Mouse (Mus musculus): ENCODE results near the gene Cryaa. TPM values are rescaled to one million over a fixed set of nuclear protein-coding genes. Genes with fewer than 3 reads are reported as not detected.

Gene Cryaa
- polyA plus RNA-seq (2015; fragmentation: Nextera tagmentation; extraction: Ambion mirVana): not detected in 2 replicates

GRCm38 (mm10) chr17:31677507-31677906, at the start of gene Cryaa:
TSS of gene Cryaa (plus strand) at chr17:31677807.
- H3K27ac ChIP-seq: no peak within 1 kb of the TSS
- no peaks in the 10 kb centered on the region for H3K9me3 ChIP-seq
- WGBS: 69% methylated on average over 8 of the region's 8 CpGs
- H3K36me3 ChIP-seq: no peaks in the 10 kb centered on the region
- ATAC-seq (ENCODE audit: low FRiP score, low read depth): no peak
- H3K9ac ChIP-seq: no peak within 1 kb of the TSS
- H3K4me2 ChIP-seq (replicated peaks): no peak within 1 kb of the TSS
- H3K27me3 ChIP-seq: peaks cover 8% of the 10 kb centered on the region; the same call in 1 of the 2 replicates
- no peaks in the 10 kb centered on the region for H3K4me1 ChIP-seq
- H3K4me3 ChIP-seq: no peak within 1 kb of the TSS

GRCm38 (mm10) chr17:31627961-31628360, 49.6 kb upstream of the Cryaa start:
- Histone ChIP-seq H3K4me3 (no peak overlapping the region), H3K4me2 (replicated peaks) (no peak overlapping the region), H3K27ac (no peak overlapping the region), H3K27me3 (no peaks in the 10 kb centered on the region), H3K36me3 (no peaks in the 10 kb centered on the region), H3K9ac (no peak overlapping the region), H3K9me3 (no peaks in the 10 kb centered on the region), H3K4me1 (no peaks in the 10 kb centered on the region)
- ATAC-seq (ENCODE audit: low FRiP score, low read depth): no peak
- WGBS: 82% methylated on average over 2 of the region's 2 CpGs

GRCm38 (mm10) chr17:31631081-31631800, 46.4 kb upstream of the Cryaa start:
- Histone ChIP-seq H3K4me1 (peaks cover 3% of the 10 kb centered on the region), H3K9ac (no peak overlapping the region), H3K27ac (no peak overlapping the region), H3K4me3 (no peak overlapping the region), H3K4me2 (replicated peaks) (no peak overlapping the region), H3K9me3 (no peaks in the 10 kb centered on the region), H3K27me3 (peaks cover 18% of the 10 kb centered on the region), H3K36me3 (no peaks in the 10 kb centered on the region)
- WGBS: 85% methylated on average over 10 of the region's 10 CpGs
- ATAC-seq (ENCODE audit: low FRiP score, low read depth): no peak

- Histone ChIP-seq H3K27me3 (peaks cover 25% of the 10 kb centered on the region), H3K9me3 (no peaks in the 10 kb centered on the region), H3K4me3 (no peak overlapping the region), H3K36me3 (no peaks in the 10 kb centered on the region), H3K27ac (no peak overlapping the region), H3K4me2 (replicated peaks) (no peak overlapping the region), H3K9ac (no peak overlapping the region), H3K4me1 (peaks cover 16% of the 10 kb centered on the region)
- ATAC-seq (ENCODE audit: low FRiP score, low read depth): no peak
- WGBS: 83% methylated on average over 6 of the region's 6 CpGs
Observed at GRCm38 (mm10) chr17:31633007-31633406, 44.6 kb upstream of the Cryaa start.

GRCm38 (mm10) chr17:31634896-31635295, 42.7 kb upstream of the Cryaa start:
- no peak overlapping the region for H3K27ac ChIP-seq
- ATAC-seq (ENCODE audit: low FRiP score, low read depth): no peak

GRCm38 (mm10) chr17:31635781-31636180, 41.8 kb upstream of the Cryaa start:
- Histone ChIP-seq H3K4me2 (replicated peaks) (peak overlapping the region; percentile 98), H3K27ac (no peak overlapping the region), H3K36me3 (no peaks in the 10 kb centered on the region), H3K9ac (peak overlapping the region; percentile 65; the same call in 1 of the 2 replicates), H3K9me3 (no peaks in the 10 kb centered on the region), H3K4me1 (peaks cover 16% of the 10 kb centered on the region), H3K4me3 (peak overlapping the region; percentile 58), H3K27me3 (peaks cover 25% of the 10 kb centered on the region)
- no peak for ATAC-seq (ENCODE audit: low FRiP score, low read depth)
- 50% methylated on average over 11 of the region's 11 CpGs for WGBS

More at GRCm38 (mm10) chr17:31634896-31635295, 42.7 kb upstream of the Cryaa start:
- Histone ChIP-seq H3K4me2 (replicated peaks) (no peak overlapping the region), H3K4me3 (no peak overlapping the region), H3K27me3 (peaks cover 25% of the 10 kb centered on the region), H3K4me1 (peaks cover 16% of the 10 kb centered on the region), H3K9me3 (no peaks in the 10 kb centered on the region), H3K36me3 (no peaks in the 10 kb centered on the region), H3K9ac (no peak overlapping the region)
- 73% methylated on average over 5 of the region's 5 CpGs for WGBS

- Histone ChIP-seq H3K4me3 (peak overlapping the region; percentile 58), H3K4me2 (replicated peaks) (peak overlapping the region; percentile 98), H3K27me3 (peaks cover 25% of the 10 kb centered on the region), H3K9ac (peak overlapping the region; percentile 65), H3K27ac (no peak overlapping the region), H3K9me3 (no peaks in the 10 kb centered on the region), H3K4me1 (peaks cover 16% of the 10 kb centered on the region), H3K36me3 (no peaks in the 10 kb centered on the region)
- WGBS: 6% methylated on average over 45 of the region's 45 CpGs
- ATAC-seq (ENCODE audit: low FRiP score, low read depth): peak; percentile 29; the same call in 1 of the 2 replicates
Observed at GRCm38 (mm10) chr17:31636277-31636941, 41.2 kb upstream of the Cryaa start.

GRCm38 (mm10) chr17:31636942-31637811, 40.4 kb upstream of the Cryaa start, which contains the start of gene Cbs:
TSS of gene Cbs (minus strand) at chr17:31637238.
- Histone ChIP-seq H3K27ac (no peak within 1 kb of the TSS), H3K4me3 (peak within 1 kb of the TSS; percentile 58), H3K4me2 (replicated peaks) (peak within 1 kb of the TSS; percentile 98), H3K9me3 (no peaks in the 10 kb centered on the region), H3K9ac (peak within 1 kb of the TSS; percentile 65), H3K27me3 (peaks cover 25% of the 10 kb centered on the region), H3K4me1 (peaks cover 16% of the 10 kb centered on the region), H3K36me3 (no peaks in the 10 kb centered on the region)
- 2% methylated on average over 60 of the region's 61 CpGs for WGBS
- peak; percentile 95 for ATAC-seq (ENCODE audit: low FRiP score, low read depth)

GRCm38 (mm10) chr17:31637866-31638570, 39.6 kb upstream of the Cryaa start:
- Histone ChIP-seq H3K4me1 (peaks cover 16% of the 10 kb centered on the region), H3K36me3 (no peaks in the 10 kb centered on the region), H3K27me3 (peaks cover 25% of the 10 kb centered on the region), H3K9me3 (no peaks in the 10 kb centered on the region), H3K4me3 (no peak overlapping the region), H3K4me2 (replicated peaks) (peak overlapping the region; percentile 98), H3K27ac (no peak overlapping the region), H3K9ac (no peak overlapping the region)
- 61% methylated on average over 9 of the region's 9 CpGs for WGBS
- ATAC-seq (ENCODE audit: low FRiP score, low read depth): no peak

- no peak overlapping the region for H3K9ac ChIP-seq
- H3K4me1 ChIP-seq: peaks cover 16% of the 10 kb centered on the region
- no peak overlapping the region for H3K4me2 ChIP-seq (replicated peaks)
- H3K4me3 ChIP-seq: no peak overlapping the region
- peaks cover 22% of the 10 kb centered on the region for H3K27me3 ChIP-seq
- WGBS: 70% methylated on average over 4 of the region's 4 CpGs
- H3K27ac ChIP-seq: no peak overlapping the region
- no peak for ATAC-seq (ENCODE audit: low FRiP score, low read depth)
- H3K9me3 ChIP-seq: no peaks in the 10 kb centered on the region
- no peaks in the 10 kb centered on the region for H3K36me3 ChIP-seq
Observed at GRCm38 (mm10) chr17:31639651-31640050, 38.0 kb upstream of the Cryaa start.

- no peaks in the 10 kb centered on the region for H3K9me3 ChIP-seq
- no peaks in the 10 kb centered on the region for H3K27me3 ChIP-seq
- H3K4me3 ChIP-seq: no peak overlapping the region
- peaks cover 5% of the 10 kb centered on the region; the same call in 1 of the 2 replicates for H3K4me1 ChIP-seq
- H3K9ac ChIP-seq: no peak overlapping the region
- no peak overlapping the region for H3K27ac ChIP-seq
- H3K36me3 ChIP-seq: peaks cover 18% of the 10 kb centered on the region
- no peak overlapping the region for H3K4me2 ChIP-seq (replicated peaks)
- WGBS: 58% methylated on average over 8 of the region's 8 CpGs
- no peak for ATAC-seq (ENCODE audit: low FRiP score, low read depth)
Observed at GRCm38 (mm10) chr17:31642331-31642730, 35.3 kb upstream of the Cryaa start.

Data from limb, embryonic 13.5 days (tissue).